In the genomic region with DNA sequence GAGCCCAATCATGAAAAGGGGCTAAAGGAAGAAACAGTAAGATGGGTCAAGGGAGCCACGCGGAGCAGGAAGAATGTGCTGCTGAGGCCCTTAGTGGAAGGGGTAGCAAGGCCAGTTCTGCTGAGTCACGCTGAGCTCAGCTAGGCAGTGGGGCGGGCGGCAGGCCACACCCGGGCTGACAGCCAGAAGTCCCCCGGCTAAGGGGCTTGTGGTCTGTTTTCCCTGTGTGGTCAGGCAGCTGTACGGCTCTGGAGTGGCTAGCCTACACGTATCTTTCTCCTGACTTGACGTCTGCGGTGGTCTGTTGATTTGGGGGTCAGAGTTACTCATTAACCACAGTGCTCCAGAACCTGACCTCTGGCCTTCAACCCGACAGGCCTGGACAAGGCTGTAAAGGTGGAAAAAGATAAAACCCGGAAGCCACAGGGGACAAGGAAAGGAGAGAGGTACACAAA, we compare ENCODE assay signal across 8 mouse cellular contexts. TPM values are rescaled to one million over a fixed set of nuclear protein-coding genes. Genes with fewer than 3 reads are reported as not detected.
DNase-seq lines count a peak whose midpoint lies in the region; ATAC-seq and TF ChIP-seq lines count a peak whose summit lies in the region.

No protein-coding gene starts in this region.

- no peak for TF ChIP-seq CTCF in liver, embryonic 14.5 days (IDR thresholded peaks at IDR 0.05; ENCODE audit: low read depth)

- H3K9ac ChIP-seq in liver, embryonic 14.5 days (replicated peaks) = peak overlapping the region; percentile 83

- peak overlapping the region; percentile 98 for H3K27ac ChIP-seq in liver, embryonic 14.5 days

- H3K27me3 ChIP-seq in liver, embryonic 14.5 days (ENCODE audit: control insufficient read depth, insufficient read depth, low read length) = no peaks in the 10 kb centered on the region

- peak overlapping the region; percentile 97 for H3K4me2 ChIP-seq in liver, embryonic 14.5 days (ENCODE audit: low read depth)

- no peaks in the 10 kb centered on the region for H3K9me3 ChIP-seq in liver, embryonic 14.5 days (ENCODE audit: control insufficient read depth, low read length)

- H3K4me3 ChIP-seq in liver, embryonic 14.5 days (ENCODE audit: insufficient read depth in 1 of 2, low read depth in 2 of 2, low read length in 2 of 2) = peak overlapping the region; percentile 64 to 96

- peak; percentile 52 for TF ChIP-seq EP300 in liver, embryonic 14.5 days (IDR thresholded peaks at IDR 0.05; ENCODE audit: low read depth)

- peak; percentile 71 for ATAC-seq in liver, embryonic 14.5 days (ENCODE audit: insufficient read depth)

- peak; percentile 41 for DNase-seq in right cerebral cortex, postnatal 4 days
- DNase-seq in right cerebral cortex, adult 2 months (ENCODE audit: low spot score in 2 of 2) = no peak
- peak; percentile 58 for DNase-seq in cerebellum, adult 9-11 months
- peak; percentile 57 to 67 for DNase-seq in gastrocnemius, adult 8-10 months (ENCODE audit: low spot score in 2 of 2)
- peak; percentile 32 for DNase-seq in induced T-regulatory cell, adult 2 months (ENCODE audit: low read depth)
- DNase-seq in liver, embryonic 14.5 days (ENCODE audit: low read depth in 3 of 3, low spot score in 3 of 3) = peak; percentile 80 to 87 (median 85)
- peak; percentile 38 to 46 for DNase-seq in natural killer cell, adult 2 months (ENCODE audit: low spot score in 2 of 2)
- no peak for DNase-seq in T-cell, adult 2 months (ENCODE audit: low spot score)

- peaks cover 36 to 44% of the 10 kb centered on the region in 2 experiments for H3K4me1 ChIP-seq in liver, embryonic 14.5 days (replicated peaks; ENCODE audit: control insufficient read depth in 2 of 2, insufficient read depth in 2 of 2, low read length in 1 of 2)

- WGBS in liver, embryonic 14.5 days (ENCODE audit: insufficient replicate concordance) = under 1% methylated on average over 13 of the region's 13 CpGs

- peaks cover 39% of the 10 kb centered on the region for H3K36me3 ChIP-seq in liver, embryonic 14.5 days (replicated peaks; ENCODE audit: control insufficient read depth, insufficient read depth, low read depth)

RNA-seq across cellular contexts. Expression of a gene that starts 1.2 kb away (rescaled TPM):
- 100 to 1,000 TPM in 3 of 4 experiments, 10 to 100 TPM in 1; 83.2 to 132 (median 121) TPM for total RNA-seq in gastrocnemius, adult 8-10 months (2022)
- polyA plus RNA-seq in liver, embryonic 14.5 days (2012; rRNA removed) = 1,846 and 1,956 TPM in 2 replicates
- polyA plus RNA-seq in liver, embryonic 14.5 days (2014; fragmentation: Nextera tagmentation; extraction: Ambion mirVana) = 4,811 and 5,161 TPM in 2 replicates

RNA-seq across cellular contexts. Expression of a gene that starts 5.8 kb away (rescaled TPM):
- 10 to 100 TPM; 14.5 to 17.8 (median 15.3) TPM for total RNA-seq in gastrocnemius, adult 8-10 months (2022)
- 57.9 and 68.5 TPM in 2 replicates for polyA plus RNA-seq in liver, embryonic 14.5 days (2012; rRNA removed)
- 49.7 and 62.4 TPM in 2 replicates for polyA plus RNA-seq in liver, embryonic 14.5 days (2014; fragmentation: Nextera tagmentation; extraction: Ambion mirVana)

RNA-seq across cellular contexts. Expression of a gene that starts 20.8 kb away (rescaled TPM):
- total RNA-seq in gastrocnemius, adult 8-10 months (2022) = not detected
- polyA plus RNA-seq in liver, embryonic 14.5 days (2012; rRNA removed) = 0.06 and 0.13 TPM in 2 replicates
- 0.47 and 0.57 TPM in 2 replicates for polyA plus RNA-seq in liver, embryonic 14.5 days (2014; fragmentation: Nextera tagmentation; extraction: Ambion mirVana)

RNA-seq across cellular contexts. Expression of a gene that starts 23.0 kb away (rescaled TPM):
- total RNA-seq in gastrocnemius, adult 8-10 months (2022) = 10 to 100 TPM; 22.4 to 28.6 (median 24.0) TPM
- 65.7 and 69.5 TPM in 2 replicates for polyA plus RNA-seq in liver, embryonic 14.5 days (2012; rRNA removed)
- 67.5 and 82.7 TPM in 2 replicates for polyA plus RNA-seq in liver, embryonic 14.5 days (2014; fragmentation: Nextera tagmentation; extraction: Ambion mirVana)

RNA-seq across cellular contexts. Expression of a gene that starts 25.7 kb away (rescaled TPM):
- total RNA-seq in gastrocnemius, adult 8-10 months (2022) = 10 to 100 TPM in 3 of 4 experiments, 1 to 10 TPM in 1; 9.7 to 19.4 (median 11.8) TPM
- not detected in 2 replicates for polyA plus RNA-seq in liver, embryonic 14.5 days (2012; rRNA removed)
- polyA plus RNA-seq in liver, embryonic 14.5 days (2014; fragmentation: Nextera tagmentation; extraction: Ambion mirVana) = 0.20 TPM in 1 of 2 replicates, not detected in the other

Comparison
In these comparisons a context has a peak if more than half of its experiments do, and no peak if none do; other contexts are left out.
1. DNase-seq: peak in right cerebral cortex, postnatal 4 days (single experiment), cerebellum, adult 9-11 months (single experiment), gastrocnemius, adult 8-10 months (2 of 2), induced T-regulatory cell, adult 2 months (single experiment), liver, embryonic 14.5 days (3 of 3) and natural killer cell, adult 2 months (2 of 2); none in right cerebral cortex, adult 2 months (0 of 2) and T-cell, adult 2 months (single experiment).